Mouse (Mus musculus): ENCODE data around the gene Oscp1. TPM values are rescaled to one million over a fixed set of nuclear protein-coding genes. Genes with fewer than 3 reads are reported as not detected.
A peak's percentile ranks its signal among the peaks of the same experiment; 100 is the strongest.

Oscp1 gene
- polyA plus RNA-seq, 1 experiment from 2014 or later, result 1.9 TPM

- Histone ChIP-seq H3K9ac (peak overlapping the region; percentile 61), H3K4me3 (replicated peaks) (peak overlapping the region; percentile 84), H3K27ac (replicated peaks) (peak overlapping the region; percentile 99), H3K4me1 (replicated peaks) (peaks cover 85% of the 10 kb centered on the region), H3K36me3 (replicated peaks) (peaks cover 11% of the 10 kb centered on the region), H3K27me3 (no peaks in the 10 kb centered on the region), H3K9me3 (replicated peaks) (no peaks in the 10 kb centered on the region), H3K4me2 (peak overlapping the region; percentile 96)
- ATAC-seq (ENCODE audit: insufficient read depth), result peak; percentile 41
- 37% methylated on average over 7 of the region's 7 CpGs for WGBS (ENCODE audit: insufficient replicate concordance)
Observed at GRCm38 (mm10) chr4:126102061-126102841, 43.9 kb downstream of the Oscp1 start.

GRCm38 (mm10) chr4:126103057-126103581, 44.8 kb downstream of the Oscp1 start:
- Histone ChIP-seq H3K9me3 (replicated peaks) (no peaks in the 10 kb centered on the region), H3K27me3 (no peaks in the 10 kb centered on the region), H3K9ac (peak overlapping the region; percentile 61), H3K4me3 (replicated peaks) (peak overlapping the region; percentile 84), H3K4me2 (peak overlapping the region; percentile 96), H3K36me3 (replicated peaks) (peaks cover 10% of the 10 kb centered on the region), H3K4me1 (replicated peaks) (peaks cover 83% of the 10 kb centered on the region), H3K27ac (replicated peaks) (peak overlapping the region; percentile 99)
- WGBS (ENCODE audit: insufficient replicate concordance), result under 1% methylated on average over 15 of the region's 15 CpGs
- ATAC-seq (ENCODE audit: insufficient read depth), result peak; percentile 83

GRCm38 (mm10) chr4:126103590-126104068, 45.3 kb downstream of the Oscp1 start, which contains the start of gene Stk40:
Gene Stk40 (plus strand): TSS chr4:126103957.
- Histone ChIP-seq H3K9ac (peak within 1 kb of the TSS; percentile 82), H3K27me3 (no peaks in the 10 kb centered on the region), H3K4me2 (peak within 1 kb of the TSS; percentile 96)

GRCm38 (mm10) chr4:126104261-126105075, 46.1 kb downstream of the Oscp1 start:
- Histone ChIP-seq H3K4me2 (peak overlapping the region; percentile 96), H3K4me1 (replicated peaks) (peaks cover 83% of the 10 kb centered on the region), H3K9me3 (replicated peaks) (no peaks in the 10 kb centered on the region), H3K9ac (peak overlapping the region; percentile 82), H3K27ac (replicated peaks) (peak overlapping the region; percentile 99), H3K27me3 (no peaks in the 10 kb centered on the region), H3K4me3 (replicated peaks) (peak overlapping the region; percentile 84), H3K36me3 (replicated peaks) (no peaks in the 10 kb centered on the region)
- WGBS (ENCODE audit: insufficient replicate concordance), result under 1% methylated on average over 34 of the region's 34 CpGs
- no peak for ATAC-seq (ENCODE audit: insufficient read depth)

More at GRCm38 (mm10) chr4:126103590-126104068, 45.3 kb downstream of the Oscp1 start, which contains the start of gene Stk40:
- peak within 1 kb of the TSS; percentile 99 for H3K27ac ChIP-seq (replicated peaks)
- peak; percentile 89 for ATAC-seq (ENCODE audit: insufficient read depth)
- H3K4me3 ChIP-seq (replicated peaks), result peak within 1 kb of the TSS; percentile 84
- H3K36me3 ChIP-seq (replicated peaks), result peaks cover 5% of the 10 kb centered on the region
- WGBS (ENCODE audit: insufficient replicate concordance), result under 1% methylated on average over 34 of the region's 34 CpGs
- H3K4me1 ChIP-seq (replicated peaks), result peaks cover 83% of the 10 kb centered on the region
- H3K9me3 ChIP-seq (replicated peaks), result no peaks in the 10 kb centered on the region

GRCm38 (mm10) chr4:126105131-126105783, 46.9 kb downstream of the Oscp1 start:
- H3K4me3 ChIP-seq (replicated peaks), result peak overlapping the region; percentile 84
- H3K4me1 ChIP-seq (replicated peaks), result peaks cover 83% of the 10 kb centered on the region
- ATAC-seq (ENCODE audit: insufficient read depth), result no peak
- H3K4me2 ChIP-seq, result peak overlapping the region; percentile 96
- H3K27me3 ChIP-seq, result no peaks in the 10 kb centered on the region
- 64% methylated on average over 7 of the region's 7 CpGs for WGBS (ENCODE audit: insufficient replicate concordance)
- H3K36me3 ChIP-seq (replicated peaks), result no peaks in the 10 kb centered on the region
- H3K27ac ChIP-seq (replicated peaks), result 0 out of 2 replicates have a peak overlapping the region, but pooled peaks have one; percentile 25
- no peaks in the 10 kb centered on the region for H3K9me3 ChIP-seq (replicated peaks)
- no peak overlapping the region for H3K9ac ChIP-seq

GRCm38 (mm10) chr4:126108061-126108740, 49.8 kb downstream of the Oscp1 start:
- no peak for ATAC-seq (ENCODE audit: insufficient read depth)
- no peak overlapping the region for H3K4me3 ChIP-seq (replicated peaks)
- no peak overlapping the region for H3K27ac ChIP-seq (replicated peaks)
- H3K4me1 ChIP-seq (replicated peaks), result peaks cover 76% of the 10 kb centered on the region
- H3K9me3 ChIP-seq (replicated peaks), result no peaks in the 10 kb centered on the region
- no peaks in the 10 kb centered on the region for H3K27me3 ChIP-seq
- H3K9ac ChIP-seq, result no peak overlapping the region
- H3K36me3 ChIP-seq (replicated peaks), result no peaks in the 10 kb centered on the region
- WGBS (ENCODE audit: insufficient replicate concordance), result 55% methylated on average over 8 of the region's 8 CpGs
- no peak overlapping the region; the same call in 1 of the 2 replicates for H3K4me2 ChIP-seq

- WGBS (ENCODE audit: insufficient replicate concordance), result 59% methylated on average over 10 of the region's 10 CpGs
- no peaks in the 10 kb centered on the region for H3K9me3 ChIP-seq (replicated peaks)
- H3K9ac ChIP-seq, result no peak overlapping the region
- no peak for ATAC-seq (ENCODE audit: insufficient read depth)
- peak overlapping the region; percentile 41 for H3K4me2 ChIP-seq
- H3K27ac ChIP-seq (replicated peaks), result peak overlapping the region; percentile 73
- H3K36me3 ChIP-seq (replicated peaks), result no peaks in the 10 kb centered on the region
- H3K27me3 ChIP-seq, result no peaks in the 10 kb centered on the region
- H3K4me3 ChIP-seq (replicated peaks), result no peak overlapping the region
- peaks cover 78% of the 10 kb centered on the region for H3K4me1 ChIP-seq (replicated peaks)
Observed at GRCm38 (mm10) chr4:126109613-126110373, 51.4 kb downstream of the Oscp1 start.

- H3K4me1 ChIP-seq (replicated peaks), result peaks cover 75% of the 10 kb centered on the region
- H3K9ac ChIP-seq, result no peak overlapping the region; the same call in 1 of the 2 replicates
- no peaks in the 10 kb centered on the region for H3K36me3 ChIP-seq (replicated peaks)
- H3K27ac ChIP-seq (replicated peaks), result peak overlapping the region; percentile 73
- no peak overlapping the region for H3K4me3 ChIP-seq (replicated peaks)
- no peaks in the 10 kb centered on the region for H3K9me3 ChIP-seq (replicated peaks)
- WGBS (ENCODE audit: insufficient replicate concordance), result 9% methylated on average over 12 of the region's 12 CpGs
- peak overlapping the region; percentile 41 for H3K4me2 ChIP-seq
- peak; percentile 34; the same call in 1 of the 2 replicates for ATAC-seq (ENCODE audit: insufficient read depth)
- H3K27me3 ChIP-seq, result no peaks in the 10 kb centered on the region
Observed at GRCm38 (mm10) chr4:126110374-126111152, 52.2 kb downstream of the Oscp1 start.

GRCm38 (mm10) chr4:126111153-126111549, 52.8 kb downstream of the Oscp1 start:
- H3K9ac ChIP-seq, result no peak overlapping the region
- no peaks in the 10 kb centered on the region for H3K27me3 ChIP-seq
- H3K4me1 ChIP-seq (replicated peaks), result peaks cover 74% of the 10 kb centered on the region
- H3K27ac ChIP-seq (replicated peaks), result peak overlapping the region; percentile 73
- WGBS (ENCODE audit: insufficient replicate concordance), result 25% methylated on average over 7 of the region's 7 CpGs
- no peak for ATAC-seq (ENCODE audit: insufficient read depth)
- no peaks in the 10 kb centered on the region for H3K9me3 ChIP-seq (replicated peaks)
- H3K36me3 ChIP-seq (replicated peaks), result no peaks in the 10 kb centered on the region
- H3K4me2 ChIP-seq, result peak overlapping the region; percentile 41
- no peak overlapping the region for H3K4me3 ChIP-seq (replicated peaks)

Data from liver, embryonic 15.5 days (tissue).